Comparison of ENCODE assay signal across 16 mouse cellular contexts in genomic region chr8:26563151-26563550, GRCm38 (mm10).
"Had no signal": no experiment of that assay in that cellular context is flagged by ENCODE, and none has a peak within 500 bp of the region (broad histone marks: within the 10 kb centered on the region; RNA-seq: fewer than 3 reads in every experiment).

No protein-coding gene starts in this region.

- H3K36me3 ChIP-seq: limb, embryonic 10.5 days; liver, embryonic 15.5 days; midbrain, embryonic 15.5 days; neural tube, embryonic 13.5 days had no signal

- DNase-seq: kidney, adult 8-10 months; kidney, postnatal 25 days; layer of hippocampus, adult 9-11 months; lung, adult 2 months; lung, postnatal 36 days; right cerebral cortex, adult 18-20 months; right cerebral cortex, postnatal 25 days; thymus, adult 2 months; thymus, postnatal 25 days had no signal

- H3K27me3 ChIP-seq: liver, embryonic 15.5 days; midbrain, embryonic 15.5 days; neural tube, embryonic 13.5 days had no signal

- H3K9ac ChIP-seq: liver, embryonic 15.5 days; midbrain, embryonic 15.5 days; neural tube, embryonic 13.5 days had no signal

- H3K9me3 ChIP-seq: limb, embryonic 10.5 days; liver, embryonic 15.5 days; midbrain, embryonic 15.5 days; neural tube, embryonic 13.5 days had no signal

- H3K4me3 ChIP-seq: limb, embryonic 10.5 days; liver, embryonic 15.5 days; midbrain, embryonic 15.5 days; neural tube, embryonic 13.5 days had no signal

- H3K27ac ChIP-seq: limb, embryonic 10.5 days; liver, embryonic 15.5 days; midbrain, embryonic 15.5 days; neural tube, embryonic 13.5 days had no signal

- H3K4me2 ChIP-seq: liver, embryonic 11.5 days; liver, embryonic 15.5 days; midbrain, embryonic 15.5 days; neural tube, embryonic 13.5 days had no signal

- H3K4me1 ChIP-seq: liver, embryonic 15.5 days; midbrain, embryonic 15.5 days had no signal

- ATAC-seq: inflammation-experienced regulatory T-cells, adult 6 months; lung, postnatal 0 days; midbrain, embryonic 15.5 days had no signal
